Mouse (Mus musculus) kidney, adult 2 months (tissue): ENCODE results near the gene Trp53bp2.

Experiments used
- CTCF ChIP-seq: fragments of 200-500 bp; conservative IDR thresholded peaks from 2 replicates; pipeline ENCODE4 v1.5.1; 2011; ENCODE audit warnings: low read depth, mild to moderate bottlenecking, control low read depth, low read length, moderate library complexity, mixed read lengths; ENCODE audit not compliant: insufficient read depth, insufficient read length
- POLR2A ChIP-seq: fragments of 200-500 bp; IDR thresholded peaks from one replicate; pipeline ENCODE4 v1.6.1; 2011; ENCODE audit warnings: low read depth, low read length, control low read depth

GRCm38 (mm10) chr1:182408684-182409327 lies at the start of gene Trp53bp2:
- TF ChIP-seq POLR2A = peak; percentile 74
- 0 out of 2 replicates have a peak, but pooled peaks have one; percentile 24 for TF ChIP-seq CTCF
